Mouse (Mus musculus) frontal cortex, postnatal 14 days (tissue): ENCODE measurements around the gene Csf1.

Experiments
- DNase-seq, 2 experiments: peaks; one replicate each; pipeline ENCODE4 v3.0.0; 2022; ENCODE audit warnings: low spot score in 2 of 2

Gene Csf1

DNA sequence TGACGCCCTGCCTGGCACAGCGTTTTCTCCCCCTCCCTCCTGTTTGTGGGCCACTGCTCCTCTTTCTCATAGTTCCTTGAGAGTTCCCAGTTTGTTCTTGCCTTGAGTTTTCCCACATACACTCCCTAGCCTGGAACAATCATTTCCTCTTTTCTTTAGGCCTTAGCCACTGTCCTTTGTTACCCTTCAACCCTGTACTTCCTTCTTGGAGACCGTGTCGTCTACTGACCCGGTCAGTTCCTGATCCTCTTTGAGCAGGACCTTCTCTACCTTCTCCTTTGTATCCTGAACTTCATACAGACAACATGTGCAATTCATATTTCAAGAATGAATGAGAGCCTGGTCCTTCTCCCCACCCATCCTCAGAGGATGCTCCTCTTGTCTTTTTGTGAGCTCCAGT lies 21.0 kb upstream of the Csf1 start:
- no peak for DNase-seq

DNA sequence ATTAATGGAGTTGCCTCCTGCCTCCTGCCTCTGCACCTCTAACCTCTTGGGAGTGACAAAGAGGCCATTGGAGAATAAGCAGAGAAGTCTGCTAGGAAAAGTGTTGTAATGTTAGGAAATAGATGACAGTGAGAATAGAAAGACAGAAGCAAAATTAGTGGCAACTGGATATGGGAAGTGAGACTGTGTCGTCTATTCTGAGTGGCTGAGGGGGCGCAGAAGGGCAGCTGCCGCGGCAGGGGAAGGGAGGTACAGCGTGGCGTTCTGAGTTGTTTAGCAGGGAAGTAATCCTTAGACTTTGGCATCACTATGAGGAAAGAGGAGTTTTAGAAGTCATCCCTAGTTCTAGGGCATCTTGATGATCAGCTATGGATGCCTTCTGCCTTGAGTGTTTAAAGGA lies 17.7 kb upstream of the Csf1 start:
- DNase-seq = no peak

DNA sequence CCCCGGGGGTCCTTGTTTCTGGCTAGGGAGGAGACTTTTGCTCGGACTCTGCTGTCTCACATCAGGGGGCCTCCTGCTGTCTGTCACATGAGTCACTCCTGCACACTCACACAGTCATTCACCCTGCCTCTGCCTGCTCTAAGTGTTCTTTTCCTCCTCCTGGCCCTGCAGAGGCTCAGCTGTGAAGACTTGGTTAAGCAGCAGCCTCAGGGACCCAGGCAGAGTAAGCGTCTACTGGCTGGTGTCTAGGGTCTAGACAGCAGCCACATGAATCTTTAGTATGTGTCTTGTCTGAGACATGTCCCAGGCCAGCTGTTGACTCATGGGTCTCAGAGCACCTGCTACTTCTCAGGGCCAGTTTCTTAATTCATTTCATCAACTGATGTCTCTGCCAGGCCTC lies 16.0 kb upstream of the Csf1 start:
- no peak for DNase-seq

DNA sequence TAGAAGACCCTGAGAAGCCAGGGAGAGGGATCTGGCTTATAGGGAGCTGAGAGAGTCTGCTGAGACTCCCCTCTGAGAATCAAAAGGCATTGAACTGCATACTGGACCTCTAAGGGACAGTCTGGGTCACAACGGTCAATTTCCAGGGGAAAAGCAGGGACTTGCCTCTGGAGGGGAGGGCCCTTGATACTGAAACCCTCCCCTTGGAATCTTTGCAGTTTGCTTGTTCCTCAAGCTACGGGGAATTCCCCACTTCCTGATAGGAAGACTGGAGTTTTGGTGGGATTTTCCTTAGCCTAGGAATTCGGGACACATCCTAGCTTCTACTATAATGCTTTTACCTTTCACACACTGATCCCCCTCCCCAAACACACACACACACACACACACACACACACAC lies 15.5 kb upstream of the Csf1 start:
- no peak for DNase-seq

DNA sequence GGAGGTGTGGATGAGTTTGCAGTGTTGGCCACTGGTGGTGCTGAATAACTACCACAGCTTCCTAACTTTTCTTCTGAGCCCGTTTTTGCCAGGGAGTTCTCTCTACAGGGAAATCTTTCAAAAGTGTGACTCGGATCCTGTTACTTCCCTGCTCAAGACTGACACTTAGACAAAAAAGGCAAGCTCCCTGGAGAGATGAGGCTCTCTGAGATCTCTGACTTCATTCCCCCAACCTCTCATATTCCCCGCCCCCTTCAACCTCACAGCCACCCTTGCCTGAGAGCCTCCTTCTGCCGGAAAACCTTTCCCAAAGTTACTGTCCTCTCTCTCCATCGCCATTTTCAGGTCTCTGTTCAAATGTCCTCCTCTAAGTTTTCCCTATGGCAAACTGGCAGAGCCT lies 14.8 kb upstream of the Csf1 start:
- no peak for DNase-seq

DNA sequence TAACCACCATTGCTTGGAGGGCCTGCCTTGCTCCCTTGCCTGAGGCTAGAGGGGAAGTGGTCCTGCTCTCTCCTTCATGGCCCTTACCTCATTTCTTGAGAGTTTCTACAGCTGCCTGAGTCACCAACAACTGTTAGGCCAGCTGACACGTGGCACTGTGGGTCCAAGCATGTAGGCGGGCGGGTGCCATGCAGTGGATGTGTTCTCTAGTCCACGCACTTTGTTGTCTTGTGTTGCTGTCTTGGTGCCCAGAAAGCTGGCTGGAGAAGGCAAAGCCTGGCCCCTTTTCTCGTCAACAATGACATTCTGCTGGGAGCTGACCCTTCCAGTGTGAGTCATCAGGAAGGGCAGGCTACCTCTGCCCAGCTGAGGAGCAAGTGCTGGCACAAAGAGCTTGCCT lies 12.6 kb upstream of the Csf1 start:
- no peak for DNase-seq

DNA sequence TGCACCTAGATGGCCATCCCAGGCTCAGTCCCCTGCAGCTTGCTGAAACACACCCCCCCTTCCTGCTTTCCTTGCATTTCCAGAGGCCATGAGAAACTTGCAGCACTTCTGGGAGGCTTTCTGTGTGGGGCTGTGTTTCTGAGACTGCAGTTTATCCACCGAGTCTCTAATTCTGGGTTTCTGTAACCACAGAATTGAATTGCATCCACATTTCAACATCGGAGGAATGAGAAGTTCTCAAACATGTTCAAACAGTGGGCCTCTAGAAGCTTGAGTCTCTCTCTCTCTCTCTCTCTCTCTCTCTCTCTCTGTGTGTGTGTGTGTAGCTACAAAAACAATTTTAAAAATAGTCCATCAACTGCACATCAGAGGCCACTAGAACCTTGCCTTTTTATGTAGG lies 9.4 kb upstream of the Csf1 start:
- DNase-seq = no peak

DNA sequence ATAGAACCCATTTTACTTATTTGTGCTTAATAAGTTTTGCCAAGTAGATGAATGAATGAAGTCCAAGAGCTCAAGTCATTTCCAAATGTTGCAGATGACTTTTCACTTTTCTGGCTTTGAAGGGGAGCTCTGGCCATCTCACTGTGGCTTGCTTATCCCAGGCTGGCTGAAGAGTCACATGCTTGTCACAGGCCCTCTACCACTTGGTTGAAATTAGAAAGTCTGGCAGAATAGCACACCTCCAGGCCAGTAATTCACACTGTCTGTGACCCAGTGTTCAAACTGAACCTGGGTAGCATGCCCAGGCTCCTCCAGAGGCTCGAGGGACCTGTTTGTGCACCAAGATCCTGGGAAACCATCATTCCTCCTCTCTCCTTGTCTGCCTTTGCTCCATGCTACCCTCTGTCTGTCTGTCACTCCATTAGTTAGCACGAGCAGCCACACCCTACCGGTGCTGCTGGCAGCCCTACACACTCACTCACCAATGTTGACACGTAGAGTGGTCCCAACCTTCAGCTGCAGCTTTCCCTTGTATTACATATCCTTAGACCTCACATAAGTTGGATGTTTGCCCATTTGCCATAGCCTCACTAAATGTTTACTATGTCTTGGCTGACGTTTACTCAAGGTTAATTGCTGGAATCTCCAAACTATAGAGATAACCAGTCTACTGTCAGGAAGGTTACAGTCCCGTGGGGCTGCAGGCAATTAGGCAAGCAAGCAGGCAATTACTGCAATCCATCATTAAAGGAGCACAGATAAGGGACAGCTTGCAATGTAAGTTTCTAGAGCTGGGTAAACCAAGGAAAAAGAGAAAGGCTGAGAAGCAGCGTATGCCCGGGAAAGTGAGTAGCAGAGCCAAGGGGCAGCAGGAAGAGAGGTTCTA lies 8.1 kb upstream of the Csf1 start:
- DNase-seq = no peak

DNA sequence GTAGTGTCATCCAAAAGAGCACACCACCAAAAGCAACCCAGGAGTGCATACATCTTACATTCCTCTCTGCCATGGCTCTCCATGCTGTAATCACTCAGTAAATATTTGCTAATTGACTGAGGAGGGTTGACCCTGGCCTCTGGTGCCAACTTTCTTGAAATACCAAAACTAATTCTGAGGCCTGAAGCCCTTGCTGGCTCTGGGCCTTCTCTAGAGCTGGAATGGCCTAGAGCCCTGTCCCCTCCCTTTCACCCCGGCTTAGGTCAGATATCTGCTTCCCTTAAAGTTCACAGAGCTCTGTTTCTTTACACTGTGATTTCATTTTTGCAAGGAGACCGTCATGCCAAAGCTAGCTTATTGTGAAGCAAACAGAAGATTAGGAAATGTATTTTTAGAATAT lies 6.5 kb upstream of the Csf1 start:
- DNase-seq = no peak

DNA sequence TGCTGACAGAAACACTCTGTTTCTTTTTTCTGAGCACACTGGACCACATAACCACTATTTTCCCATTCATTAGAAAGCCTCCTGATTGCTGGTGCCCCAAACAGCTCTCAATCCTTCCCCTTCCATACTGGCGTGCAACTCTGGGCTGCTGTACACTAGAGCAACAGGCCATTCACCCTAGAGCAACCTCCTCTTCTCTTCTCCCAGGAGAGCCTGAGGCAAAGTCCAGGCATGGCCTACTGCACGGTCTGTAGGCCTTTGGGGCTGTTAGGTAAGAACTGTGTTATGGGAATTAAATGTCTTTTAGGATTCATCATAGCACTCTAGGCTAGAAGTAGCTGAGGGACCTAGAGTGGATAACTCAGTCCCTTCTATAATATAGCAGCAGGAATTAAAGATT lies 5.7 kb upstream of the Csf1 start:
- DNase-seq = no peak

DNA sequence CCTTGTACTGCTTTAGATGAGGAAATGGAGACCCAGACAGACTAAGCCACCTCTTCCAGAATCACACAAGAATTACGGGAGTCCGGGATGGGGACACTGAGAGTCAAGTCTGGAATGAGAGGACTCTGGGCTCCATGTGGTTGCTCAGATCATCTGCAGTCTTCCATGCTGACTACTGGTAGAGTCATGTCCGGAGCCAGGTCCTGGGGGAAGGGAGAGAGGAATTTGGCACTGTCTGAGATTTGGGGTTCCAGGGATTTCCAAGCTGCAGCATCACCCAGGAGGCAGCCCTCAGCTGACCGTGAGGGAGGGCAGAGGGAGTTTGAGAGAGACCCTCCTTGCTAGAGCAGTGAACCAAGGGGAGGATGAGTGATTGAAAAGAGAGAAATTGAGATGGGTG lies 3.3 kb upstream of the Csf1 start:
- no peak for DNase-seq

DNA sequence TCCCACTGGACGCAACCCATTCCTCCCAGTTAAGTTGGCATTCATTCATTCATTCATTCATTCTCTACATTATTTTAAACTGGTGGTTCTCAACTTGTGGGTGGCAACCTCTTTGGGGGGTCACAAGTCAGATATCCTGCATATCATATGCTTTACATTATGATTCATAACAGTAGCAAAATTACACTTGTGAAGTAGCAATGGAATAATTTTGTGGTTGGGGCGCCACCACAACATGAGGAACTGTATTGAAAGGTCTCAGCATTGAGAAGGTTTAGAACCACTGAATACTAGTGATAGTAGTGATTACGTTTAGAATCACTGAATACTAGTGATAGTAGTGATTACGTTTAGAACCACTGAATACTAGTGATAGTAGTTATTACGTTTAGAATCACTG lies 1.2 kb upstream of the Csf1 start:
- DNase-seq = no peak

DNA sequence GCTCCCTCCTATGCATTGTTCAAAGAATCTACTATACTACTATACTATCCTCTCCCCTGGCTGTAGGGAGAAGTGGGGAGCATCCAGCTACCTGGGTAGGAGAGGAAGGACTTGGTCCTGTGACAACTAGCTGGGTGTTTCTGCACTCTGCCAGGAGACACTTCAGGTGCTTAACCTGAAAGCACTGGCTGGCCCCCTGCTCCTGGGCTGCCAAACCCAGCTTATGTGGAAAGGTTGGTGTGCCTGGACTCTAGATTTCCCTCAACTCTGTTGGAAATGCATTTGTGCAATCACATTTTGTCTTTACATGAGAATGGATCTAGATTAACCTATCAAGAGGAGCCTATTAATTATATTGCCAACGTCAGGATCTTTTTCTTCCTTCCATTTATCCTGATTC lies 502 bp upstream of the Csf1 start:
- no peak for DNase-seq

DNA sequence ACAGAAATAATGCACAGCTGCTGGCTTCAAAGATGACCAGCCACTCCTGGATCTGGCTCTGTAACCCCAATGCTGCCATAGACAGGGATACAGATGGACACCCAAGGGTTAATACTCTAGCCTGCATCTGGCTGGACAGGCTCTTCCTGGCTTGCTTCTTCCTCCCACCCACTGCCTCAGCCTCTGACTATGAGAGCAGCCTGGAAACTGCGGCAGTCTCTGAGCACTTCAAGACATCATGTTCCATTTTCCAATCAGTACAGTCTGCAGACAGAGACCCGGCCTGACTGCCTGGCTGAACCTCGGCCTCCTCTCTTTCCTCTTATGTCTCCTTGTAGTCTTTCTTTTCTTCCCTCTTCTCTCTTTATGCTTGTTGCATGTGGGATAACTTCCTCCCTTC lies 1.6 kb downstream of the Csf1 start:
- no peak for DNase-seq

DNA sequence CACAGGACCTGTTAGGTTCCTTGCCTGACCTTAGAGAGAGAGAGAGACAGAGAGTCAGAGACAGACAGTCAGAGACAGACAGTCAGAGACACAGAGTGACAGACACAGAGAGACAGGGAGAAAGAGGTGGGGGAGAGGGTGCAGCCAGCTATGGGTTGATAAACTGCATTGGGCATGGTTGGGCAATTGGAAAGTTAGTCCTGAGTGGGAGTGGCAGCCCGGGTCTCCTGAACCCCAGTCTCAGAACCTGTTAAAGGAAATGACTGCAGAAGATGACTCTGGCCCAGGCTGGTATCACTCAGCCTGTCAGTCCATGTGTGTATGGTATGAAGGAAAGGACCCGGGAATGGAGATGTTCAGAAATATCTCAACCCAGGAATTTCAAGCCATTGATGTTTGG lies 2.1 kb downstream of the Csf1 start:
- DNase-seq = no peak

DNA sequence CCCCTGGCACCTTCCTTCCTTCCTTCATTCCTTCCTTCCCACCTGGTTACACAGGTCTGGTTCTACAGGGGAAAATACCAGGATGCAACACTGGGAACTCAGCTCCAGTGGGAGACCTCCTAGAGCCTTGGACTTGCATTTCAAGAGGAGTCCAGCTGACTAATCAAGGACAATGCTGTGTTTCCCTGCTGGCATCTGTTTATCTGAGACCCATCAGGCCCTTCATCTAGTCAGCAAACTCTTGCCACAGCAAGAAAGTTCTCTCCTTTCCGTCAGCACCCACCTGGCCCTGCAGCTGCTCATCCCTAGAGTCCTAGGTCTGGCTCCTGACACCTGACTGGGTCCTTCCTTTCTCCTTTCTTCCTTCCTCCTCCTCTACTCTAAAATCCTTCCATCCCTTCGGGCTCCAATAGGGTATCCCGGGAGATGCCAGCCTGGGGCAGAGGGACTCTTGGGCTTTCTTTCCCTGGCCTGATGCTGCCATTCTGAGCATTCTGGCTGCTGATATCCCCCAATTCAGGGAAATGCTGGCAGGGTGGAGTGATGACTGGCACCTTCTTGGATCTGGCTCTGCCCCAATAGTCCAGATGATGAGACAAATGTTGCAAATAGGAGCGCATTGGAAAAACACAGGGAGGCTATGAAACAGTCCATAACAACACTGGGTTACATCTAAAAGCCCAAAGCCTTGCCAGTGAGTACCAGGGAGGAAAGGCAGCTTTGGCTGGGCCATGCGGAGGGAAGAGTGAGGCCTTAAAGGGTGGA lies 2.7 kb downstream of the Csf1 start:
- DNase-seq = no peak

DNA sequence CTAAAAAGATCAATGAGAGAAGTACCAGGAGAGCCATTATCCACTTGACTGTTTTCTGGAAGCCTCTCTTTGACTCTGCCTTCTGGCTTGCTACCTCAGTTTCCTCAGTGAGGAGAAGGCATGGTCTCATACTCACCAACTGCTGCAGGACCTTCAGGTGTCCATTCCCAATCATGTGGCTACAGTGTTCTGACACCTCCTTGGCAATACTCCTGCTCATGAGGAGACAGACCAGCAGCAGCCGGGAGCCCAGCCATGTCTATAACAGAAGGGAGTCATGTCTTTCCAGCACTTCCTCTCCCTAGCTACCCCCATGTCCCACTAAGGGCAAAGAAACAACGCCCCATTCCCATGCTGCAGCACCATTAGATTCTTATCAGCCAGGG lies 3.8 kb downstream of the Csf1 start:
- DNase-seq = no peak

DNA sequence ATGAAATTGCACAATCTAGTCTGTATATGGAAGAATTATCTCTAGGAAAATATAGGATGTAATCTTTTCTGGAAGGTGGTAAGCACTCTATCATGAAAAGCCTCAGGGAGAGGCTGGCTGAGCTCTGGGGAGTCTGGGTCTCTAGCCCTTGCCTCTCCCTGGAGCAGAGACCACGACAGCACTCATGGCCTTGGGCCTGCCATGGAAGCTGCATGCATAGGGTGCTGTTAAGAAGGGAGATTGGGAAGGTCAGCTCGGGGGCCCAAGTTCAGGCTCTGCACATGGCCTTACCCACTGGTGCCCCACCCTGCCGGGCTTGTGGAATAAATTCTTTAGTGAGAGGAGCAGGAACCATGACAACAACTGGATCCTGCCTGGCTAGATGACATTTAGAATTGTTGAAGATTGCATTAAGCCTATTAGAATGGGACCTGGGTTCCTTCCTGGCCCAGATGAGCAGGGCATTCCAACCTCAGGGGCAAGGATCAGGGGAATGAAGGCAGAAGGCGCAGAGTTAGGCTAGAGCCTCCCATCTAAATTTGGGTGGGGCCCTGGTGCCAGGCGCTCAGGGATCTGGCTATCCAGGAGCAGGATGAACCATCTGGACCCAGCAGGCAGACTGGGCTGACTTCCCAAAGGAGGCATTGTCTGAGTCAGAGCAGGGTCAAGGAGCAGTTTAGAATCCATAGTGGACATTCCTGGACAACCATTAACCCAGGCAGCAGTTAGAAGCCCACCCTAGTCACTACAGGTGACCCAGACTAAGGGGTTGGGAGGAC lies 4.4 kb downstream of the Csf1 start:
- no peak for DNase-seq

DNA sequence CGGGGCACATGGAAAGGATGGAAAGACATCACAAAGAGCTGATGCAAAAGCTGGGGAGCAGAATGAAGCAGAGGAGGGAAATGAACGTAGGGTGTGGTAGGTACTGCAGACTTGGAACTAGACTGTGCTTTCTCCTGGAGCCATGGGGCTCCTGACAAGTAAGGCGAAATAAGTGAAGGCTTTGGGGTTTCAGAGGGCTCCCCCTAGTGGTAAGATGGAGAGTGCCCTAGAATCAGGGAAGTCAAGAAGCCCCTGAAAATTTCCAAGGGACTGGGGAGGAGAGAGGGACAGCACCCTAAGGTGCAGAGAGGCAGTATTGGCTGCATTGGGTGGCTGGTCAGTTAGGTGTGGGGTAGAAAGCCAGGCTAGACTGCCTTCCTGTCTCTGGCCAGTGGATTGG lies 5.6 kb downstream of the Csf1 start:
- DNase-seq = no peak

DNA sequence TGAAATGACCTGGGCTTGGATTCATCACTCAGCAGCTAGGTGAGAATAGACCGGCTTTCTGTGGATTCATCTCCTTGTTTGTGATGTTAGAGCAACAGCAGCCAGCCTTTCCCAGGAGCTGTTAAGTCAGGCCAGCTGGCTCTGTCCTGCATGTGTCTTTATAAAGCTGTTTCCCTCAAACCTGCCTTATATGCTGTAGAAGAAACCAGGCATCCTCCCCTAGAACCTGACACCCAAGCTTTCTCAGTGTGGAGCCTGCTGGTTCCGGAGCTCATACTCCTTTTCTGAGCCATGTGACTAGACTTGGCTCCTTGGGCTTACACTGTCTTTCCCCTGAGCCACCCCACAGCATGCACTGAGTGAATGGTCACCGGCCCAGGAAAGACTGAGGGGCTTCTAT lies 8.7 kb downstream of the Csf1 start:
- no peak for DNase-seq

DNA sequence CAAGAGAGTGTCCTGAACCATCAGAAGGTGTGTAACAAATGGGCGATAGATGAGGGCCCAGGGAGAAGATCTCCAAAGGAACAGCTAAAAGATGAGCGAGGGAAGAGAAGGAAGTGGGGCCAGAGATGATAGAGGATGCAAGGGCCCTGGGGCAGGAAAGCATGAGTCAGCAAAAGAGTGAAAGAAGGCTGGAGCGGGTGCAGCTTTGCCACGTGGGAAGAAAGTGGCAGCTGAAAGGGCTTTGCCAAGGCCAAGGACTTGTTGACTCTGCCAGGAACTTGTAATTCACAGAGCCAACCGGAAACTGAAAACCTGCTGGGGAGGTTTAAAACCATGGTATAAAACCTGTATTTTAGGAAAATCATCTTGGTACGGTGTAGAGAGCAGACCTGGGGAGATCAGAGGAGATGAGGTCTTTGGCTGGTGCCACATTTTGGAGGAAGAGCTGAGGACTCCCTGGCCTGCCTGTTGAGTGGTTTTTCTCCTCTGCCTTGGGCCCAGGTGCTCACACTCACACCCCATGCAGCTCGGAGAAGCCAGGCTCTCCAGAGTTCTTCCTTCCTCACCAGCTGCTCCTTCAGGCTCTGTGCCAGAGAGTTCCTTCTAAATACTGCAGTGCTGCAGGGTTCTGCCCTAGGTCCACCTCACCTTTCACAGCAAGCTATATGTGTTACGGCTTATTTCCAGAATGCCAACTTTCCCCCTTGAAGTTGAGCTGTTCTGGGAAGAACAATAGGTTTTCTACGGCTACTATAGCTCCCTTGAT lies 9.3 kb downstream of the Csf1 start:
- no peak for DNase-seq

DNA sequence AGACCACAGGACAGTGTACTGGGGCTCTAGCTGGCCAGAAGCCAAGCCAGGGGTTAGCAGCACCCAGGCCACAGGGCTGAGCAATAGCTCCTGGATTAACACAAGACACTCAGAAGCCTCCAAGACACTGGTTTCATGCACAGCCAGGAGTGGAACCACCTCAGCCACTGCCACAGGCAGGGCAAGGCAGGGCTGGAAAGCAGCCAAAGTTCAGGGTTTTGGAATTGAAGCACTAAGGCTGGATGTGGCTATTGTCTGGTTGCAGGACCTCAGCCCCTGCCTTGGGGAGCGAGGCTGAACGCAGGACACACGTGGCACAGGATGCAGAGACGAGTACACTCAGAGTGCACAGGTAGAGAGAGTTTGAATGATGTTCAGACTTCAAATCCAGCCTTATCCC lies 10.8 kb downstream of the Csf1 start:
- DNase-seq = no peak
